In genomic region chr2:152827321-152828010, GRCm38 (mm10) we compare ENCODE assay signal across 8 mouse cellular contexts. TPM values are rescaled to one million over a fixed set of nuclear protein-coding genes. Genes with fewer than 3 reads are reported as not detected.
DNase-seq lines count a peak whose midpoint lies in the region; ATAC-seq and TF ChIP-seq lines count a peak whose summit lies in the region.

No protein-coding gene starts in this region.

- TF ChIP-seq POLR2A in bone marrow, adult 2 months (IDR thresholded peaks at IDR 0.05; ENCODE audit: borderline replicate concordance, control insufficient read depth, low read depth, low read length), result no peak

- DNase-seq in kidney, postnatal 14 days, result no peak
- DNase-seq in lung, postnatal 36 days, result peak; percentile 81
- no peak for DNase-seq in layer of hippocampus, adult 8-10 months (ENCODE audit: low spot score in 2 of 2)
- DNase-seq in layer of hippocampus, postnatal 10 days (ENCODE audit: low spot score in 2 of 2), result no peak

- H3K36me3 ChIP-seq in kidney, embryonic 15.5 days, result peaks cover 24% of the 10 kb centered on the region
- no peaks in the 10 kb centered on the region for H3K36me3 ChIP-seq in hindbrain, embryonic 16.5 days (ENCODE audit: control insufficient read depth, insufficient read depth, low read length)

- no peak for TF ChIP-seq CTCF in bone marrow, adult 2 months (IDR thresholded peaks at IDR 0.05; ENCODE audit: control insufficient read depth, insufficient read depth, low read length)

- peak overlapping the region; percentile 29; the same call in 1 of the 2 replicates for H3K9ac ChIP-seq in kidney, embryonic 15.5 days
- H3K9ac ChIP-seq in hindbrain, embryonic 16.5 days (ENCODE audit: low read depth, low read length), result peak overlapping the region; percentile 17; the same call in 1 of the 2 replicates

- peak overlapping the region; percentile 80 for H3K4me2 ChIP-seq in kidney, embryonic 15.5 days
- H3K4me2 ChIP-seq in hindbrain, embryonic 16.5 days (ENCODE audit: low read length), result peak overlapping the region; percentile 87

- no peaks in the 10 kb centered on the region for H3K27me3 ChIP-seq in kidney, embryonic 15.5 days
- H3K27me3 ChIP-seq in hindbrain, embryonic 16.5 days (replicated peaks; ENCODE audit: control insufficient read depth, insufficient read depth, low read length), result no peaks in the 10 kb centered on the region

- H3K27ac ChIP-seq in kidney, embryonic 15.5 days, result peak overlapping the region; percentile 96
- H3K27ac ChIP-seq in bone marrow, adult 2 months (ENCODE audit: control insufficient read depth, insufficient read depth, low read depth, low read length, poor library complexity), result no peak overlapping the region
- H3K27ac ChIP-seq in hindbrain, embryonic 16.5 days (ENCODE audit: low read depth, low read length), result no peak overlapping the region

- H3K9me3 ChIP-seq in kidney, embryonic 15.5 days (replicated peaks), result no peaks in the 10 kb centered on the region
- no peaks in the 10 kb centered on the region for H3K9me3 ChIP-seq in hindbrain, embryonic 16.5 days (ENCODE audit: control insufficient read depth, low read length)

- 73% methylated on average over 8 of the region's 8 CpGs for WGBS in kidney, embryonic 15.5 days
- WGBS in bone marrow, adult 2 months, result 87% methylated on average over 8 of the region's 8 CpGs
- 77% methylated on average over 8 of the region's 8 CpGs for WGBS in hindbrain, embryonic 16.5 days

- peak overlapping the region; percentile 56 for H3K4me3 ChIP-seq in kidney, embryonic 15.5 days (replicated peaks)
- peak overlapping the region; percentile 5 for H3K4me3 ChIP-seq in bone marrow, adult 2 months (replicated peaks; ENCODE audit: control insufficient read depth, low read depth, low read length)
- peak overlapping the region; percentile 84 for H3K4me3 ChIP-seq in hindbrain, embryonic 16.5 days (ENCODE audit: low read length)

- no peak for ATAC-seq in kidney, embryonic 15.5 days (replicated peaks; ENCODE audit: low FRiP score)
- no peak for ATAC-seq in hindbrain, embryonic 16.5 days
- ATAC-seq in erythroid progenitor cell, adult 5-6 weeks (replicated peaks; ENCODE audit: low FRiP score, poor library complexity, severe bottlenecking), result no peak

- H3K4me1 ChIP-seq in kidney, embryonic 15.5 days, result peaks cover 65% of the 10 kb centered on the region
- peaks cover 5% of the 10 kb centered on the region; the same call in 1 of the 2 replicates for H3K4me1 ChIP-seq in bone marrow, adult 2 months (ENCODE audit: control insufficient read depth, insufficient read depth, low read length)
- H3K4me1 ChIP-seq in hindbrain, embryonic 16.5 days (ENCODE audit: control insufficient read depth, insufficient read depth, low read depth, low read length), result peaks cover 42% of the 10 kb centered on the region

RNA-seq across cellular contexts. Expression of gene Bcl2l1, which starts 4.1 kb away (rescaled TPM):
- 99.5 and 106 TPM in 2 replicates for polyA plus RNA-seq in kidney, embryonic 15.5 days (2015; fragmentation: Nextera tagmentation; extraction: Ambion mirVana)
- polyA plus RNA-seq in bone marrow, adult 2 months (2011; ENCODE audit: insufficient read depth, insufficient read length, low replicate concordance, missing spikeins), result 97.4 and 124 TPM in 2 replicates
- 138 and 159 TPM in 2 replicates for polyA plus RNA-seq in hindbrain, embryonic 16.5 days (2015; fragmentation: Nextera tagmentation; extraction: Ambion mirVana)
- total RNA-seq in erythroid progenitor cell, adult 5-6 weeks (2015; ENCODE audit: low replicate concordance), result 80.9 and 99.1 TPM in 2 replicates
- total RNA-seq in erythroid progenitor cell, adult 5-6 weeks (2017; ENCODE audit: low replicate concordance), result 76.9 and 94.9 TPM in 2 replicates
- 100 to 1,000 TPM; 124 to 140 (median 132) TPM for total RNA-seq in layer of hippocampus, adult 8-10 months (2022)
- 100 to 1,000 TPM; 109 to 117 TPM for total RNA-seq in layer of hippocampus, postnatal 10 days (2021)

RNA-seq across cellular contexts. Expression of gene Tpx2, which starts 20.3 kb away (rescaled TPM):
- polyA plus RNA-seq in kidney, embryonic 15.5 days (2015; fragmentation: Nextera tagmentation; extraction: Ambion mirVana), result 88.5 and 98.2 TPM in 2 replicates
- polyA plus RNA-seq in bone marrow, adult 2 months (2011; ENCODE audit: insufficient read depth, insufficient read length, low replicate concordance, missing spikeins), result 57.0 and 74.1 TPM in 2 replicates
- 14.8 and 19.8 TPM in 2 replicates for polyA plus RNA-seq in hindbrain, embryonic 16.5 days (2015; fragmentation: Nextera tagmentation; extraction: Ambion mirVana)
- total RNA-seq in erythroid progenitor cell, adult 5-6 weeks (2015; ENCODE audit: low replicate concordance), result 326 and 338 TPM in 2 replicates
- 393 and 412 TPM in 2 replicates for total RNA-seq in erythroid progenitor cell, adult 5-6 weeks (2017; ENCODE audit: low replicate concordance)
- 1 to 10 TPM; 1.2 to 2.3 (median 1.7) TPM for total RNA-seq in layer of hippocampus, adult 8-10 months (2022)
- 1 to 10 TPM; 5.9 to 6.6 TPM for total RNA-seq in layer of hippocampus, postnatal 10 days (2021)

Comparison
In these comparisons a context has a peak if more than half of its experiments do, and no peak if none do; other contexts are left out.
1. H3K4me3 ChIP-seq: peak in every context shown above with its lines; median percentile 84 in hindbrain, embryonic 16.5 days; 56 in kidney, embryonic 15.5 days; 5 in bone marrow, adult 2 months.
2. RNA of gene Tpx2, which starts 20.3 kb away (total RNA-seq): 326 to 412 TPM in erythroid progenitor cell, adult 5-6 weeks; 5.9 to 6.6 TPM in layer of hippocampus, postnatal 10 days and 1.2 to 2.3 TPM in layer of hippocampus, adult 8-10 months; every median in the first group is over 10 times any median in the second.